Mouse (Mus musculus) WW6 (cell line): Measurements from ENCODE around the gene Atp2b1.

Experiments
- DNase-seq: peaks from one replicate; pipeline ENCODE4 v3.0.0-alpha.2; 2013; ENCODE audit warnings: low read depth, low spot score

Atp2b1 gene

GRCm38 (mm10) chr10:98916011-98916780, 2.0 kb downstream of the Atp2b1 start:
- no peak for DNase-seq

- no peak for DNase-seq
Observed at GRCm38 (mm10) chr10:98916781-98917340, 2.7 kb downstream of the Atp2b1 start.

DNA sequence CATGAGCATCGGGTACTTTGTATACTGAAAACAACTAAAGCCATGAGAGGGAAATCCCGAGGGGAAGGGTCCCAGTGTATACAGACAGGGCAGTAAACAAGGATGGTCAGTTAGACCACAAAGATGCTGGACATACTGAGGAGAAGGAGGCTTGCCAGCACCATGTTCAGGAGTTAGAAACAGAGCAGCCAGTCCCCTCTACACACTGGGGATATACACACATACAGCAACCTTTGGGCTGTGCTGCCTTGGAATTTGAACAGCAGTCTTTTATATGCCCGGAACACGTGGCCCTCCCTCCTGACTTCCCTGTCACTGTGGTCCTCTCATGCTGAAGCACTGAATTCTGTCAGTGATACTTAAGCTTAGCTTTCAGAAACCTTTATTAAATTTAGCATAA, 10.9 kb downstream of the Atp2b1 start:
- no peak for DNase-seq

DNA sequence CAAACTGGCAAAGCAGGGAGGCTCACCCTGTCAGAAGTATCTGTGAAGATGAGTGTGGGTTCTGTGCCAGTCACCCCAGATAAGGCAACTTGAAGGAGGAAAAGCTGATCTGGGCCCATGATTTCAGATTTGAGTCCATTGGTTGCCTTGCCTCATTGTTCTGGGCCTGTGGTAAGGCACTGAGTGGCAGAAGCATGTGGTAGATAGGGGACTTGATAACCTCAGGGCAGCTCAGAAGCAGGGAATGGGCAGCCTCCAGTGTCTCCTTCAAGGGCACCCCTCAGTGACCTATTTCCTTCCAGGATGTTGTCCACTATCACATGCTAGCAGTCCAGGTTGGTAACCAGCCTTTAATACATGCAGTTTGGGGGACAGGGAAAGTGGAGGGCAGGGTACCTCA, 12.8 kb downstream of the Atp2b1 start:
- DNase-seq = no peak

DNA sequence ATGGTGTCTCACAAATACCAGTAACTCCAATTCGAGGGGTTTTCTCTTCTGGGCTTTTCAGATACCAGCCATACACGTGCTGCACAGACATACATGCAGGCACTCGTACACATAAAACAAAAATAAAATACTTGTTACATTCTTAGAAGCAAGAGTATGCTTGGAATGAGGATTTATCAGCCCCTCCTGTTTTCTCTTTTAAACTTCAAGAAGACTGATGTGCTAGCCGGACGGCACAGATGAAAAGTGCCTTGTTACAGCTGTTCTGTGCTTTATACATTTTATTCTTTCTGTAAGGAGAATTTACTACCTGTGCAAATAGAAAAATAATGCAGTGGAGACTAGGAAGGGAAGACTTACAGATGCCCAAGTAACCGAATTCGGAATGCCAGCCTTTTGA, 15.2 kb downstream of the Atp2b1 start:
- no peak for DNase-seq

DNA sequence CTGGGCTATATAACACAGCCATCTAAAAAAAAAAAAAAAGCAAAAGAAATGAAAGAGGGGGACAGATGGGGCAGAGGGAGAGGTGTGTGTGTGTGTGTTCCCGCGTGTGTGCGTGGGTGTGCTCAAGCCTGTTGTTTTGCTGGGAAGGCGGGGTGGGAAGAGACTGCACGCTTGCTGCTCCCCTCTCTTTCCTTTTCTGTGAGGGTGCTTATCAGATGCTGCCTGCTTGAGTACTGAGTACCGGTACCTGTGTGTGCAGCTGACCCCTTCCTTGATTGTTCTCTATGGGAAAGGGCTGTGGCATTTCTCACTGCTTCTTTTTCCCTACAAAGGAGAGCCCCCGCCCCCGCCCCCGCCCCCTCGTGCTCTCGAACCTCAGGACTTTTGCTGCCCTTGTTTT, 15.9 kb downstream of the Atp2b1 start:
- DNase-seq = no peak

DNA sequence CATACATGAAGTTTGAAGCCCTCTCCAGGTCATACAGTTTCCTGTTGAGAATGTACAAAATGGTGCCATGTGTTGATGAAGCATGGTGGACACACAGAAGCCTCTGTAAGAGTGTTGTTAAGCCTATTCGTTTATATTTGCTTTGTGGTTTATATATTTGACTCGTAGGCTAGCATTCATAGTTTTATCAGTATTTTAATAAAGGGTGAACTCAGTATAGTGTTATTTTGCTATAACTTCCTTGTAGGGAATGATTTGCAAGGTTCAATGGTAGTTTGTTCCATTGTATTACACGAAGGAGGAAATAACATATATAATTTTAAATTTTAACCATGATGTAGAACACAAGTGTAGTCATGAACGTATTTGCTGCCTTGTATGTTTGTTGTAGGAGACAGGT, 25.9 kb downstream of the Atp2b1 start:
- no peak for DNase-seq

- no peak for DNase-seq
Observed at GRCm38 (mm10) chr10:98940799-98941198, 26.6 kb downstream of the Atp2b1 start.

- DNase-seq = no peak
Observed at GRCm38 (mm10) chr10:98941991-98942390, 27.8 kb downstream of the Atp2b1 start.

DNA sequence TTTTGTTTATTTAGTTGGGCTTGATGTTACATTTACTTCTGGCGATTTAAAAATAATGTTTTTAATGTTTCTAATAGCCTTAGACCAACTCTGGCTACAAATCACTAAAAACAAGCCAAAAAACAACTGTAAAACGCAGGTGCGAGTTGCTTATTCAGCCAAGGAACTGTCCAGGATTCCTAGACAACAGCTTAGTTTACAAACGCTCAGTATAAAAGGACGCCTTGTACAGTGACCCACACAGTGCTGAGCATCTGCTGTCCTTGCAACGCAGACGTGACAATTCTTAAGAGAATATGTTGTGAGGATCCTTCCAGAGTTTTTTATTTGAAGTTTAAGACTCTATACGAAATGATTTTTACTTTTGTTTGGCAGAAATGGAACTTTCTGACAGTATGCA, 28.8 kb downstream of the Atp2b1 start:
- DNase-seq = no peak

DNA sequence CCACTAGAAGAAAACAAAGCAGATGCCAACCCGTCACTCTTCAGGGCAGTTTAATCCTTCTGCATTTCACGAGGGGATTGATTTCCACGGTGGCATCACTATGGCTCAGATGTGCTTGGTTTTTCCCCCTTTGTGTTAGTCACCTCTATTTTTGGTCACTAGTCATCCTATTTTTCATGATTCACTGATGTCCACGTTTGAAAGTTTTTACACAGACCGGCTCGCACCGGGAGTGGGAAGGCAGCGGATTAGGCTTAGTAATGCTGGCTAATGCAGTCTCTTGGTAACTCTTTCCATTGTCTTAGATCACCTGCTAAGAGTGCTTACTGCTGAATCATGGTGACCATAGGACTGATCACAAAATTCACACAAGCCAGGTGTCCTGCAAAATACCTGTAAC, 29.7 kb downstream of the Atp2b1 start:
- no peak for DNase-seq

DNA sequence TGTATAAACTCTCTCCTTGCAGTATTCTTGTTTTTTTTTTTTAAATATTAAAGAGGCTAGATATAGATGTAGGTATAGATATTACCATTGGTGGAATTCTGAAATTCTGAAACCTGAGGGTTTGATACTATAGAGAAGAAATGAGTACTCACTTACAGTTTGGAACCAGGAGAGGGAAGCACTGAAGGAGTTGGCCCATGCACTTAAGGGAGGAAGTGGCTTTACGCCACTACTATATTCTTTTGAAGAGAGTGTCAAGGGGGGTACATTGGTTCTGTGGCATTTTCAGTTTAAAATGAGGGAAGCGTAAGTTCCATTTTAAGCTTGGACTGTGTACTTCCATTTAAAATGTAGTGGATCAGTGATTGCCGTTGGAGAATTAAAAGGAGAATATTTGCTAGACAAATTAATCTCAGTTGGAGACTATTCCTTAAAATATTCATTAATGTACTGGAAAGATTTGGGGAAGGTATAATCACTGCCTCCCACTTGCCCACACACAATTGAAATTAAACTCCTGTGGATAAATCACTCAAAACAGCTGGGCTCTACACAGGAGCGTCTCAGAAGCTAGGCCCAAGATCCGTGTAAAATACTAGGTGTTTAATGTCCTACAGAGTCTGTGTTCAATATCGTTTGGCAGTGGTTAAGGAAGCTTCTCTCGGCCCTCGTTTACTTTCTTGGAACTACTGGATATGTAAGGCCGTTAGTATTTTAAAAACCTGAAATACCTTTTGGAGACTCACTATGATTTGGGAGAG, 32.0 kb downstream of the Atp2b1 start:
- DNase-seq = no peak

DNA sequence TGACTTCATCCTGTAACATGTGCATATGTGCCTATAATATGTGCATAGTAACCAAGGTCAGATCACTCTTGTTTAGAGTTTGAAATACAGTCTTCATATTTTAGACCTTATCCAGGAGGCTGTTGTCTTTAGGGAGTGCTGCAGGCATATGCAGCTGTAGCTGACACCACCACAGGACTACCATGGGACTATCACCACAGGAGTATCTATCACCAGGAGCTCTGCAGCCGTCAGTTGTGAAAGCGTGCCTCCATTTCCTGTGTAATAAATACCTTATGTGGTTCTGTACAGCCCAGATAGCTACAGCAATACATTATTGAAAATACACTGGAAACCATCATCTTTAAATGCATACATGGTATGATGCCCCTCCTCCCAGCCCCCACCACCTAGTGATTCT, 33.0 kb downstream of the Atp2b1 start:
- DNase-seq = no peak

GRCm38 (mm10) chr10:98948096-98948495, 33.9 kb downstream of the Atp2b1 start:
- DNase-seq = no peak

GRCm38 (mm10) chr10:98949750-98950149, 35.5 kb downstream of the Atp2b1 start:
- DNase-seq = no peak

- no peak for DNase-seq
Observed at GRCm38 (mm10) chr10:98951286-98952270, 37.4 kb downstream of the Atp2b1 start.

GRCm38 (mm10) chr10:98954230-98954993, 40.2 kb downstream of the Atp2b1 start:
- no peak for DNase-seq

DNA sequence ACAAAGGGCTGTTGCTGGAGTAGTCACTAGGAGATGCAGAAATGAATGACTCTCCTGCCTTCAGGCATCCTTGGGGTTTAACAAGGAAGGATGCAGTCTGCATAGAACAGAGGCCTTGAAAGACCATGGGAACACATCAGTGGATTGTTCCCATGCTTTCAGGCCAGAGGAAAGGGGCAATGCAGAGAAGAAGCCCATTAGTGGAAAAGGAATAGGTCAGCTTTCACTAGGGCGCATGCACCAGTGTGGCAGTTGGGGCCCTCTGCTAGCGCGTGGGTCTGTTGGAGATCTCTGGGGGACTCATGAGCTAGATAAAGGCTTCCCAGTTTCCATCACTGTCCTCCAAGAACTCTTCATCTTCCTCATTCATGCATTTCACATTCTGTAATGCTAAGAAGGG, 41.9 kb downstream of the Atp2b1 start:
- no peak for DNase-seq

DNA sequence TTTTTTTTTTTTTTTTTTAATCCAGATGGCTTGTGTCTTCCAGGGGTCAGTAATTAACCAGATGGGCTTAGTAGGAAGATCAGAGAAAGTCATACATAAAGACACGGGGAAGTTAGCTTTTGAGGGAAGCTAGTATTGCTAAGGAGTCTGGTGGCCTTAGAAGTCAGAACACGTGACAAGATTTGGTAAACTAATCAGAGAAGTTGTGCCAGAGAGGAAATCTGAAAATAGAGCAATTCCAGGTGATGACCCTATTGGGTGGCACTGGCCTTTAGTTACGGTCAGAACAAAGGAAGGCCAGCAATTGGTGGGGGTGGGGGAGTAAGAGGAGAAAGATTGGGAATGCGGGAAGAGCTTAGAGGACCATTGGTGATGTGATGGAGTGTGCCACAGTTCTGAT, 44.5 kb downstream of the Atp2b1 start:
- DNase-seq = no peak

- no peak for DNase-seq
Observed at GRCm38 (mm10) chr10:98959385-98959784, 45.2 kb downstream of the Atp2b1 start.

DNA sequence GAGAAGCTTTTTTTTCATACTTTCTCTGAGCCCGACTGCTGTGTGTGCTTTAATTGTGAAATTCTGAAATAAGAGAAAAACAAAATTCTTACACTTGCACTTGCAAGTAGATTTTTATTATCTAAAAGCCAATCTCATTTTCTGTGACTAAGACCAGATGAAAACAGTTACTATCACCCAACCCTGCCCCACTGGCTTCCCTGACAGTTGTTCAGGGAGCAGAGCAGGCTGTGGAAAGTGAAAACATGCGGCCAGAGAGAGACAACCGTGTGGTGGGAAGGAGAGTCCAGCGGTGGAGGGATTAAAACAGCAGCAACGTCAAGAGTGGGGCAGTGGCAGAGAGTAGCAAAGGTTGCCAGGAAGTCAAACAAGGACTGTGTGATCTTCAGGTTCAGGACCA, 46.7 kb downstream of the Atp2b1 start:
- DNase-seq = no peak
